Mouse (Mus musculus): ENCODE results near the gene Fam69a.

GRCm38 (mm10) chr5:107866127-107867126 lies 120.5 kb downstream of the Fam69a start:
- TF ChIP-seq GATA1 (IDR thresholded peaks at IDR 0.05; ENCODE audit: borderline replicate concordance, low read length) (no peak), FLI1 (IDR thresholded peaks at IDR 0.05; ENCODE audit: low read length) (no peak)
